Mouse (Mus musculus) heart, adult 2 months (tissue): ENCODE measurements around the gene Mapkap1.

Source experiments
- CTCF ChIP-seq: fragments of 200-600 bp; IDR thresholded peaks from 2 replicates; pipeline ENCODE4 v1.8.1; 2022; ENCODE audit warnings: antibody characterized with exemption, mild to moderate bottlenecking, moderate library complexity
- EP300 ChIP-seq: fragments of 200-500 bp; IDR thresholded peaks from 2 replicates; pipeline ENCODE4 v1.6.1; 2011; ENCODE audit warnings: low read depth, low read length, control low read depth; ENCODE audit not compliant: insufficient read depth
- POLR2A ChIP-seq: fragments of 200-500 bp; IDR thresholded peaks from 2 replicates; pipeline ENCODE4 v1.6.1; 2011; ENCODE audit warnings: mild to moderate bottlenecking, low read depth, low read length, control low read depth; ENCODE audit not compliant: insufficient read depth

GRCm38 (mm10) chr2:34639725-34640124 lies 233.2 kb downstream of the Mapkap1 start:
- no peak for TF ChIP-seq CTCF
- TF ChIP-seq POLR2A = no peak
- no peak for TF ChIP-seq EP300
